Comparison of ENCODE assay signal across 8 mouse cellular contexts in the genomic region with DNA sequence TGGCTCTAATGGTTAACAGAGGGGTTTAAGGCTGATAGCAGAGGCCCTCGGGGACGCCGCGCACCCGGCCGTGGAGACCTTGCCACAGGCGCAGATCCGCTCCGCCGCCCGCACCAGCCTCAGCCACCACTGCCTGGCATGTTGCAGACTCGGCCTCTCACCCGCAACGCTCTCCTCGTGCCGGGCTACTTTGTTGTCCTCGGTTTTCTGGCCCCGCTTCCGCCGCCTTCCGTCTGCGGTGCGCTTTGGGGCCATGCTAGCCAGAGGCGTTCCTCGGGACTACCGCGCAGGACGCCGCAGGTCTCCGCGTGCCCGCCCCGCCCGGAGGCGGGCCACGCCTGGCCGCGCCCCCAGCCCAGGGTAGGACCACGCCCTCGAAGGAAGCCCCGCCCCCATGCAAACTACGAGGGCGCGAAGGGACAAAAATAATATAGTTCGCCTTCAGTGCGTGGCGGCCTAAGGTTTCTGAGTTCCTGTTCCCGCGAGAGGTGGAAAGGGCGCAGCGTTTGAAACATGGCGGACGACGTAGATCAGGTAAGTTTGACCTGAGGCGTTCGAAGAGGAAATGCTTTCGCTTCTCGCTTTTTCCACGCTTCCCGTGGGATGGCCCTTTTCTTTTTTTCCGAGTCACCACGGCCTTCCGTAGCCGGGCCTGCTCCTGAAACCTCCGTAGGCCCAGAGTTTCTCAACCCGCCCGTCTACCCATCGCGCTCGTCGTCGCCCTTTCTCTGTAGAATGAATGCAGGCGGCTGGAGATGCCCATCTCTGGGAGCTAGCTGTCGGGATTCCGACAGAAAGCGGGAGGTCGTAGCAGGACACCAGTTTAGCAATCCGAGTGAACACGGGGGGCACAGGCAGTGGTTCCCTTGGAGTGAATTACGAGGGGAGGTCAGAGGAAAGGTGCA. TPM values are rescaled to one million over a fixed set of nuclear protein-coding genes. Genes with fewer than 3 reads are reported as not detected.
DNase-seq lines count a peak whose midpoint lies in the region; ATAC-seq and TF ChIP-seq lines count a peak whose summit lies in the region.

Gene Xpc (minus strand): TSS at position 344 of the 905 bp plus-strand sequence.
Gene Lsm3 (plus strand): TSS at position 384 of the 905 bp plus-strand sequence.

- H3K27me3 ChIP-seq in ES-Bruce4 (ENCODE audit: control insufficient read depth, insufficient read depth, low read length, poor library complexity, severe bottlenecking) = no peaks in the 10 kb centered on the region
- no peaks in the 10 kb centered on the region for H3K27me3 ChIP-seq in forebrain, embryonic 13.5 days
- H3K27me3 ChIP-seq in liver, postnatal 0 days (ENCODE audit: insufficient read depth, low read length) = no peaks in the 10 kb centered on the region
- no peaks in the 10 kb centered on the region for H3K27me3 ChIP-seq in neural tube, embryonic 14.5 days (ENCODE audit: control insufficient read depth, insufficient read depth, low read length)

- H3K4me3 ChIP-seq in ES-Bruce4 (ENCODE audit: low read depth, low read length) = peak within 1 kb of the TSS; percentile 99
- peak within 1 kb of the TSS; percentile 84 for H3K4me3 ChIP-seq in forebrain, embryonic 13.5 days
- H3K4me3 ChIP-seq in liver, postnatal 0 days (ENCODE audit: low read depth, low read length) = peak within 1 kb of the TSS; percentile 91
- H3K4me3 ChIP-seq in neural tube, embryonic 14.5 days (ENCODE audit: low read depth, low read length) = peak within 1 kb of the TSS; percentile 75

- peak within 1 kb of the TSS; percentile 86 for H3K4me2 ChIP-seq in forebrain, embryonic 13.5 days
- H3K4me2 ChIP-seq in liver, postnatal 0 days (ENCODE audit: low read depth, low read length) = peak within 1 kb of the TSS; percentile 87
- H3K4me2 ChIP-seq in neural tube, embryonic 14.5 days (ENCODE audit: low read depth, low read length) = peak within 1 kb of the TSS; percentile 81

- no peaks in the 10 kb centered on the region for H3K4me1 ChIP-seq in ES-Bruce4 (ENCODE audit: control insufficient read depth, insufficient read depth, low read length)
- H3K4me1 ChIP-seq in forebrain, embryonic 13.5 days = peaks cover 18% of the 10 kb centered on the region
- peaks cover 16% of the 10 kb centered on the region for H3K4me1 ChIP-seq in liver, postnatal 0 days (ENCODE audit: insufficient read depth)
- H3K4me1 ChIP-seq in neural tube, embryonic 14.5 days (ENCODE audit: control insufficient read depth, insufficient read depth, low read length) = peaks cover 11% of the 10 kb centered on the region; the same call in 1 of the 2 replicates

- H3K27ac ChIP-seq in ES-Bruce4 (ENCODE audit: insufficient read depth, low read length) = peak within 1 kb of the TSS; percentile 17; the same call in 1 of the 2 replicates
- peak within 1 kb of the TSS; percentile 44; the same call in 1 of the 2 replicates for H3K27ac ChIP-seq in forebrain, embryonic 13.5 days
- H3K27ac ChIP-seq in liver, postnatal 0 days (ENCODE audit: low read depth) = peak within 1 kb of the TSS; percentile 67
- H3K27ac ChIP-seq in neural tube, embryonic 14.5 days (ENCODE audit: low read depth, low read length) = peak within 1 kb of the TSS; percentile 65

- peaks cover 33% of the 10 kb centered on the region for H3K36me3 ChIP-seq in ES-Bruce4 (ENCODE audit: control insufficient read depth, insufficient read depth, low read length, poor library complexity, severe bottlenecking)
- peaks cover 30% of the 10 kb centered on the region for H3K36me3 ChIP-seq in forebrain, embryonic 13.5 days (ENCODE audit: poor library complexity, severe bottlenecking)
- H3K36me3 ChIP-seq in liver, postnatal 0 days (replicated peaks; ENCODE audit: insufficient read depth, low read length) = peaks cover 31% of the 10 kb centered on the region
- peaks cover 14% of the 10 kb centered on the region for H3K36me3 ChIP-seq in neural tube, embryonic 14.5 days (ENCODE audit: control insufficient read depth, insufficient read depth, low read length)

- DNase-seq in heart, postnatal 10 days = peak; percentile 99 to 100
- peak; percentile 89 for DNase-seq in large intestine, adult 2 months (ENCODE audit: low read depth, low spot score)
- DNase-seq in liver, postnatal 0 days = peak; percentile 99
- peak; percentile 99 for DNase-seq in testis, postnatal 10 days (ENCODE audit: low spot score)

- under 1% methylated on average over 79 of the region's 80 CpGs for WGBS in forebrain, embryonic 13.5 days
- under 1% methylated on average over 80 of the region's 80 CpGs for WGBS in large intestine, adult 2 months
- WGBS in liver, postnatal 0 days (ENCODE audit: insufficient replicate concordance) = under 1% methylated on average over 80 of the region's 80 CpGs
- under 1% methylated on average over 80 of the region's 80 CpGs for WGBS in neural tube, embryonic 14.5 days

- no peaks in the 10 kb centered on the region for H3K9me3 ChIP-seq in ES-Bruce4 (replicated peaks; ENCODE audit: control insufficient read depth, insufficient read depth, low read length, poor library complexity, severe bottlenecking)
- no peaks in the 10 kb centered on the region for H3K9me3 ChIP-seq in forebrain, embryonic 13.5 days (replicated peaks)
- no peaks in the 10 kb centered on the region for H3K9me3 ChIP-seq in liver, postnatal 0 days (ENCODE audit: low read length)
- H3K9me3 ChIP-seq in neural tube, embryonic 14.5 days (ENCODE audit: control insufficient read depth, low read length) = no peaks in the 10 kb centered on the region

- peak within 1 kb of the TSS; percentile 96 for H3K9ac ChIP-seq in ES-Bruce4 (ENCODE audit: low read depth, poor library complexity, severe bottlenecking)
- H3K9ac ChIP-seq in forebrain, embryonic 13.5 days = peak within 1 kb of the TSS; percentile 90
- H3K9ac ChIP-seq in liver, postnatal 0 days (replicated peaks) = peak within 1 kb of the TSS; percentile 88
- H3K9ac ChIP-seq in neural tube, embryonic 14.5 days (replicated peaks; ENCODE audit: low read depth, low read length) = peak within 1 kb of the TSS; percentile 74

- peak; percentile 73 for TF ChIP-seq POLR2A in ES-Bruce4 (IDR thresholded peaks at IDR 0.05; ENCODE audit: insufficient read depth, low read length)

- peak; percentile 88 for ATAC-seq in cerebellum, adult (ENCODE audit: insufficient number of reproducible peaks, low FRiP score, low TSS enrichment)
- ATAC-seq in forebrain, embryonic 13.5 days = peak; percentile 99
- ATAC-seq in liver, postnatal 0 days = peak; percentile 98
- peak; percentile 97 for ATAC-seq in neural tube, embryonic 14.5 days (ENCODE audit: low read depth)

- no peak for TF ChIP-seq CTCF in ES-Bruce4 (IDR thresholded peaks at IDR 0.05; ENCODE audit: low read depth, low read length)
- 0 out of 2 replicates have a peak, but pooled peaks have one; percentile 17 for TF ChIP-seq CTCF in liver, postnatal 0 days (IDR thresholded peaks at IDR 0.05; ENCODE audit: low read depth)

- TF ChIP-seq EP300 in ES-Bruce4 (IDR thresholded peaks at IDR 0.05; ENCODE audit: insufficient read depth, low read depth, low read length) = peak; percentile 30; the same call in 1 of the 2 replicates
- 0 out of 2 replicates have a peak, but pooled peaks have one; percentile 53 for TF ChIP-seq EP300 in liver, postnatal 0 days (IDR thresholded peaks at IDR 0.05; ENCODE audit: low read depth)

- intact Hi-C loops in heart, postnatal 10 days (cut with DNase I) = loop anchor here (10.0 kb wide), 1 partner anchor 569 kb away; no protein-coding TSS in a partner anchor

RNA-seq across cellular contexts. Expression of gene Xpc, which starts in this region (rescaled TPM):
- polyA plus RNA-seq in ES-Bruce4 (2011; ENCODE audit: insufficient read depth, insufficient read length, low read depth, missing spikeins) = 15.4 and 16.5 TPM in 2 replicates
- polyA plus RNA-seq in forebrain, embryonic 13.5 days (2015; fragmentation: Nextera tagmentation; extraction: Ambion mirVana) = 18.6 and 20.5 TPM in 2 replicates
- 10 to 100 TPM in 1 of 2 experiments, 1 to 10 TPM in 1; 9.9 to 11.4 TPM for total RNA-seq in heart, postnatal 10 days (2021)
- polyA plus RNA-seq in large intestine, adult 2 months (2012; rRNA removed) = 4.4 and 5.9 TPM in 2 replicates
- polyA plus RNA-seq in liver, postnatal 0 days (2015; fragmentation: Nextera tagmentation; extraction: Ambion mirVana) = 6.3 and 6.7 TPM in 2 replicates
- polyA plus RNA-seq in neural tube, embryonic 14.5 days (2014; fragmentation: Nextera tagmentation; extraction: Ambion mirVana) = 16.9 and 20.5 TPM in 2 replicates

RNA-seq across cellular contexts. Expression of gene Lsm3, which starts in this region (rescaled TPM):
- polyA plus RNA-seq in ES-Bruce4 (2011; ENCODE audit: insufficient read depth, insufficient read length, low read depth, missing spikeins) = 188 and 207 TPM in 2 replicates
- 273 and 275 TPM in 2 replicates for polyA plus RNA-seq in forebrain, embryonic 13.5 days (2015; fragmentation: Nextera tagmentation; extraction: Ambion mirVana)
- 10 to 100 TPM; 64.7 to 69.5 TPM for total RNA-seq in heart, postnatal 10 days (2021)
- polyA plus RNA-seq in large intestine, adult 2 months (2012; rRNA removed) = 50.7 and 61.2 TPM in 2 replicates
- 67.8 and 69.6 TPM in 2 replicates for polyA plus RNA-seq in liver, postnatal 0 days (2015; fragmentation: Nextera tagmentation; extraction: Ambion mirVana)
- 149 and 172 TPM in 2 replicates for polyA plus RNA-seq in neural tube, embryonic 14.5 days (2014; fragmentation: Nextera tagmentation; extraction: Ambion mirVana)

Comparison
In these comparisons a context has a peak if more than half of its experiments do, and no peak if none do; other contexts are left out.
1. Peak in every context shown above with its lines: DNase-seq, ATAC-seq, H3K4me3 ChIP-seq and H3K27ac ChIP-seq.
2. H3K27ac ChIP-seq: peak in every context shown above with its lines; median percentile 67 in liver, postnatal 0 days; 65 in neural tube, embryonic 14.5 days; 44 in forebrain, embryonic 13.5 days; 17 in ES-Bruce4.